29 mouse cellular contexts compared by ENCODE assay signal in the genomic region with DNA sequence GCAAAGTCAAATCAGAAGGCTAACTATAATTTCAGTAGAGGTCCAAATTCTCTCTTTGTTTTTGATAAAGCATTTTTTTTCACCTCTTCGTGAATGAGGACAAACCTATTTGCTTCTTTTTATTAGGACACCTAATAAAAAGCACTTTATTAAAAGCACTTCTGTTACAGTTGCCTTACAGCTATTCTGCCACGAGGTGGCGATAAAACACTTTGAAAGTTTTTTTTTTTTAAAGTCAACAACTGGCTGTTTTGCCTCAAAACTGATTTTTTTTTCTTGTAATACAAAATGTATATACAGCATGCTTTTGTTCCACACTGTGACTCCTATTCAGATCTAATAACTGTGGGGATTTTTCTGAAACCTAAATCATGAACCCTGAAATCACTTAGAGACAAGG. TPM values are rescaled to one million over a fixed set of nuclear protein-coding genes. Genes with fewer than 3 reads are reported as not detected.
DNase-seq lines count a peak whose midpoint lies in the region; ATAC-seq and TF ChIP-seq lines count a peak whose summit lies in the region.
"Not testable (repeated sequence)": the region's sequence is repeated elsewhere in the genome, so short reads cannot be mapped to it uniquely, and the experiment has no call there.
"Had no signal": no experiment of that assay in that cellular context is flagged by ENCODE, and none has a peak within 500 bp of the region (broad histone marks: within the 10 kb centered on the region; RNA-seq: fewer than 3 reads in every experiment).

No protein-coding gene starts in this region.

- peak; percentile 42 for DNase-seq in 3T3-L1 (ENCODE audit: low read depth, low spot score)
- peak; percentile 7 for DNase-seq in CD4-positive helper T cell, adult 2 months (ENCODE audit: low read depth, low spot score)
- peak; percentile 17 for DNase-seq in adipocyte (ENCODE audit: low spot score)
- not testable (repeated sequence) for DNase-seq in gastrocnemius, adult 2 months; kidney, postnatal 0 days (ENCODE audit: low spot score)
- DNase-seq in lung, embryonic 14.5 days, result peak; percentile 13

- intact Hi-C loops in gastrocnemius, adult 2 months (cut with DNase I), result not testable (repeated sequence)

- ATAC-seq in kidney, postnatal 0 days (replicated peaks; ENCODE audit: low FRiP score, low read depth); lung, embryonic 14.5 days (ENCODE audit: insufficient read depth): not testable (repeated sequence)

- H3K4me3 ChIP-seq in gastrocnemius, adult 2 months; kidney, postnatal 0 days (replicated peaks; ENCODE audit: low read depth, low read length); lung, embryonic 14.5 days (ENCODE audit: low read depth, low read length): not testable (repeated sequence)

- H3K9ac ChIP-seq in kidney, postnatal 0 days (ENCODE audit: low read depth, low read length); lung, embryonic 14.5 days: not testable (repeated sequence)

- TF ChIP-seq CTCF in gastrocnemius, adult 2 months (IDR thresholded peaks at IDR 0.05), result 0 out of 2 replicates have a peak, but pooled peaks have one; percentile 7
- TF ChIP-seq CTCF in kidney, postnatal 0 days (IDR thresholded peaks at IDR 0.05; ENCODE audit: low read depth), result peak; percentile 16; the same call in 1 of the 2 replicates
- not testable (repeated sequence) for TF ChIP-seq CTCF in lung, embryonic 14.5 days (IDR thresholded peaks at IDR 0.05; ENCODE audit: low read depth)

- not testable (repeated sequence) for H3K27me3 ChIP-seq in kidney, postnatal 0 days (ENCODE audit: insufficient read depth, low read length); lung, embryonic 14.5 days (ENCODE audit: insufficient read depth, low read length)

- 17% methylated on average over 3 of the region's 3 CpGs for WGBS in kidney, postnatal 0 days
- WGBS in lung, embryonic 14.5 days, result 11% methylated on average over 3 of the region's 3 CpGs

- H3K36me3 ChIP-seq in kidney, postnatal 0 days (ENCODE audit: insufficient read depth, low read length); lung, embryonic 14.5 days (ENCODE audit: insufficient read depth): not testable (repeated sequence)

- H3K27ac ChIP-seq in gastrocnemius, adult 2 months; kidney, postnatal 0 days; lung, embryonic 14.5 days (ENCODE audit: low read depth): not testable (repeated sequence)

- not testable (repeated sequence) for H3K9me3 ChIP-seq in kidney, postnatal 0 days (replicated peaks; ENCODE audit: low read length); lung, embryonic 14.5 days (ENCODE audit: low read depth, low read length)

- H3K4me1 ChIP-seq in kidney, postnatal 0 days (replicated peaks; ENCODE audit: insufficient read depth, low read length); lung, embryonic 14.5 days (ENCODE audit: insufficient read depth): not testable (repeated sequence)

- H3K4me2 ChIP-seq in kidney, postnatal 0 days (ENCODE audit: low read length); lung, embryonic 14.5 days: not testable (repeated sequence)

RNA-seq across cellular contexts. Expression of gene Gm9758, which starts 11.2 kb away (rescaled TPM):
- not detected for total RNA-seq in gastrocnemius, adult 2 months (2021)
- polyA plus RNA-seq in kidney, postnatal 0 days (2015; fragmentation: Nextera tagmentation; extraction: Ambion mirVana), result not detected in 2 replicates
- polyA plus RNA-seq in lung, embryonic 14.5 days (2014; fragmentation: Nextera tagmentation; extraction: Ambion mirVana), result not detected in 2 replicates
- total RNA-seq: adrenal gland, adult 18-20 months; adrenal gland, postnatal 10 days; adrenal gland, postnatal 36 days; CH12.LX; G1E; gastrocnemius, postnatal 10 days; gastrocnemius, postnatal 36 days; granulocyte monocyte progenitor cell, adult 5-6 weeks; heart, adult 8-10 months; heart, postnatal 25 days; hematopoietic stem cell, adult 5-6 weeks had no signal
- polyA plus RNA-seq: activated CD4-positive, CD25-positive, alpha-beta regulatory T cell, adult 4 months; embryonic facial prominence, embryonic 10.5 days; embryonic facial prominence, embryonic 13.5 days; erythroblast, embryonic 14.5 days; forebrain, embryonic 12.5 days; forebrain, embryonic 15.5 days; G1E; heart, embryonic 11.5 days; heart, embryonic 14.5 days; heart, postnatal 0 days; hindbrain, embryonic 12.5 days; hindbrain, embryonic 15.5 days; intestine, embryonic 15.5 days had no signal

RNA-seq across cellular contexts. Expression of gene Speer4e, which starts 34.7 kb away (rescaled TPM):
- not detected for total RNA-seq in gastrocnemius, adult 2 months (2021)
- polyA plus RNA-seq in kidney, postnatal 0 days (2015; fragmentation: Nextera tagmentation; extraction: Ambion mirVana), result not detected in 2 replicates
- not detected in 2 replicates for polyA plus RNA-seq in lung, embryonic 14.5 days (2014; fragmentation: Nextera tagmentation; extraction: Ambion mirVana)
- total RNA-seq: adrenal gland, adult 18-20 months; adrenal gland, postnatal 10 days; adrenal gland, postnatal 36 days; CH12.LX; gastrocnemius, postnatal 10 days; gastrocnemius, postnatal 36 days; granulocyte monocyte progenitor cell, adult 5-6 weeks; heart, adult 8-10 months; heart, postnatal 25 days; hematopoietic stem cell, adult 5-6 weeks had no signal
- polyA plus RNA-seq: activated CD4-positive, CD25-positive, alpha-beta regulatory T cell, adult 4 months; embryonic facial prominence, embryonic 10.5 days; embryonic facial prominence, embryonic 13.5 days; erythroblast, embryonic 14.5 days; forebrain, embryonic 12.5 days; forebrain, embryonic 15.5 days; G1E; heart, embryonic 11.5 days; heart, postnatal 0 days; hindbrain, embryonic 12.5 days; hindbrain, embryonic 15.5 days; intestine, embryonic 15.5 days had no signal
